Comparison of ENCODE assay signal across 17 mouse cellular contexts in genomic region chr6:93200886-93201285, GRCm38 (mm10).
A peak's percentile ranks its signal among the peaks of the same experiment; 100 is the strongest.
DNase-seq lines count a peak whose midpoint lies in the region; ATAC-seq and TF ChIP-seq lines count a peak whose summit lies in the region.
"Had no signal": no experiment of that assay in that cellular context is flagged by ENCODE, and none has a peak within 500 bp of the region (broad histone marks: within the 10 kb centered on the region; RNA-seq: fewer than 3 reads in every experiment).

No protein-coding gene starts in this region.

- no peak overlapping the region for H3K4me2 ChIP-seq in lung, postnatal 0 days (replicated peaks; ENCODE audit: low read depth, low read length)
- H3K4me2 ChIP-seq: embryonic facial prominence, embryonic 13.5 days; forebrain, embryonic 13.5 days; heart, embryonic 12.5 days; hindbrain, embryonic 14.5 days had no signal

- no peaks in the 10 kb centered on the region for H3K27me3 ChIP-seq in kidney, adult 2 months (replicated peaks; ENCODE audit: control insufficient read depth, insufficient read depth, low read length)
- no peaks in the 10 kb centered on the region for H3K27me3 ChIP-seq in lung, postnatal 0 days (replicated peaks; ENCODE audit: insufficient read depth, low read length)
- H3K27me3 ChIP-seq: embryonic facial prominence, embryonic 13.5 days; forebrain, embryonic 13.5 days; heart, embryonic 12.5 days had no signal

- H3K9ac ChIP-seq in lung, postnatal 0 days (replicated peaks; ENCODE audit: low read depth), result no peak overlapping the region
- H3K9ac ChIP-seq: embryonic facial prominence, embryonic 13.5 days; forebrain, embryonic 13.5 days; heart, embryonic 12.5 days; hindbrain, embryonic 14.5 days had no signal

- DNase-seq in heart, adult 11 months, result peak; percentile 86
- DNase-seq in heart, postnatal 14 days, result no peak
- peak; percentile 14 to 25 for DNase-seq in kidney, postnatal 4 days
- no peak for DNase-seq in kidney, adult 2 months
- peak; percentile 42 for DNase-seq in lung, postnatal 0 days (ENCODE audit: low spot score)
- DNase-seq in lung, postnatal 36 days, result peak; percentile 53
- no peak for DNase-seq in spleen, postnatal 14 days (ENCODE audit: low spot score in 2 of 2)
- DNase-seq in left cerebral cortex, postnatal 36 days (ENCODE audit: low spot score in 2 of 2), result no peak
- DNase-seq: adrenal gland, postnatal 10 days; cerebellum, adult 11 months; cerebellum, adult 8-10 months; cerebellum, postnatal 14 days; gastrocnemius, postnatal 36 days had no signal

- WGBS in kidney, adult 2 months, result 75% methylated on average over 1 of the region's 1 CpGs
- 47% methylated on average over 1 of the region's 1 CpGs for WGBS in lung, postnatal 0 days

- TF ChIP-seq EP300 in lung, postnatal 0 days (IDR thresholded peaks at IDR 0.05), result no peak

- TF ChIP-seq POLR2A in kidney, adult 2 months (IDR thresholded peaks at IDR 0.05; ENCODE audit: low read depth, low read length), result no peak

- no peaks in the 10 kb centered on the region for H3K36me3 ChIP-seq in kidney, adult 2 months (ENCODE audit: control insufficient read depth, insufficient read depth, low read length)
- no peaks in the 10 kb centered on the region for H3K36me3 ChIP-seq in lung, postnatal 0 days (ENCODE audit: insufficient read depth, low read length)
- H3K36me3 ChIP-seq: embryonic facial prominence, embryonic 13.5 days; heart, embryonic 12.5 days had no signal

- H3K27ac ChIP-seq in kidney, adult 2 months (ENCODE audit: insufficient read depth, low read depth, low read length), result no peak overlapping the region
- H3K27ac ChIP-seq in lung, postnatal 0 days (ENCODE audit: low read length), result no peak overlapping the region
- H3K27ac ChIP-seq: embryonic facial prominence, embryonic 13.5 days; forebrain, embryonic 13.5 days; hindbrain, embryonic 14.5 days had no signal

- H3K4me3 ChIP-seq in kidney, adult 2 months (ENCODE audit: insufficient read depth, low read depth, low read length), result no peak overlapping the region
- H3K4me3 ChIP-seq in lung, postnatal 0 days (ENCODE audit: low read depth, low read length), result no peak overlapping the region
- H3K4me3 ChIP-seq: embryonic facial prominence, embryonic 13.5 days; forebrain, embryonic 13.5 days; heart, embryonic 12.5 days had no signal

- intact Hi-C loops in heart, postnatal 14 days (cut with DNase I), result no loop called here
- intact Hi-C loops in left cerebral cortex, postnatal 36 days (cut with DNase I), result no loop called here

- H3K9me3 ChIP-seq in lung, postnatal 0 days (ENCODE audit: low read length), result no peaks in the 10 kb centered on the region
- H3K9me3 ChIP-seq: embryonic facial prominence, embryonic 13.5 days; forebrain, embryonic 13.5 days; heart, embryonic 12.5 days had no signal

- ATAC-seq in lung, postnatal 0 days, result no peak
- ATAC-seq: forebrain, embryonic 13.5 days had no signal

- no peak for TF ChIP-seq CTCF in kidney, adult 2 months (conservative IDR thresholded peaks at IDR 0.05; ENCODE audit: insufficient read depth, insufficient read length, low read depth, low read length)
- no peak for TF ChIP-seq CTCF in lung, postnatal 0 days (IDR thresholded peaks at IDR 0.05)

- H3K4me1 ChIP-seq in kidney, adult 2 months (ENCODE audit: control insufficient read depth, insufficient read depth, low read length), result no peaks in the 10 kb centered on the region
- no peaks in the 10 kb centered on the region for H3K4me1 ChIP-seq in lung, postnatal 0 days (ENCODE audit: insufficient read depth, low read depth, low read length)
- H3K4me1 ChIP-seq: forebrain, embryonic 13.5 days had no signal

Comparison
In these comparisons a context has a peak if more than half of its experiments do, and no peak if none do; other contexts are left out.
1. DNase-seq: peak in heart, adult 11 months (single experiment), kidney, postnatal 4 days (2 of 2), lung, postnatal 0 days (single experiment) and lung, postnatal 36 days (single experiment); none in heart, postnatal 14 days (0 of 2), kidney, adult 2 months (single experiment), spleen, postnatal 14 days (0 of 2) and left cerebral cortex, postnatal 36 days (0 of 2).